Mouse (Mus musculus) hindbrain, postnatal 0 days (tissue): ENCODE data around the gene Gm9945. TPM values are rescaled to one million over a fixed set of nuclear protein-coding genes. Genes with fewer than 3 reads are reported as not detected.

Experiments used
- ATAC-seq: fragments of 200-750 bp; cut with Nextera tagmentation; 2 replicates; pipeline ENCODE4 v1.8.0; 2017; ENCODE audit warnings: mild to moderate bottlenecking, moderate TSS enrichment, moderate library complexity
- DNase-seq: peaks from one replicate; pipeline ENCODE4 v3.0.0-alpha.2; 2015; ENCODE audit warnings: low spot score
- H3K27ac ChIP-seq: fragments of 300-500 bp; sonication (generic); 2 replicates; pipeline ENCODE4 v1.5.1; 2014; ENCODE audit warnings: mild to moderate bottlenecking
- H3K27me3 ChIP-seq: fragments of 300-500 bp; sonication (generic); 2 replicates; pipeline ENCODE4 v1.6.1; 2014; ENCODE audit warnings: low read length, mixed read lengths; ENCODE audit not compliant: insufficient read depth
- H3K36me3 ChIP-seq: fragments of 300-500 bp; sonication (generic); 2 replicates; pipeline ENCODE4 v1.6.1; 2014; ENCODE audit warnings: low read length, mixed read lengths; ENCODE audit not compliant: insufficient read depth
- H3K4me1 ChIP-seq: fragments of 300-500 bp; sonication (generic); 2 replicates; pipeline ENCODE4 v1.6.1; 2014; ENCODE audit warnings: antibody characterized with exemption, low read length, mixed read lengths; ENCODE audit not compliant: insufficient read depth
- H3K4me2 ChIP-seq: fragments of 300-500 bp; sonication (generic); 2 replicates; pipeline ENCODE4 v1.6.1; 2014; ENCODE audit warnings: low read depth, mild to moderate bottlenecking, low read length, moderate library complexity, mixed read lengths
- H3K4me3 ChIP-seq: fragments of 300-500 bp; sonication (generic); 2 replicates; pipeline ENCODE4 v1.5.1; 2014; ENCODE audit warnings: low read length
- H3K9ac ChIP-seq: fragments of 300-500 bp; sonication (generic); replicated peaks from 2 replicates; pipeline ENCODE4 v1.6.1; 2014; ENCODE audit warnings: mild to moderate bottlenecking, low read length, moderate library complexity, mixed read lengths
- H3K9me3 ChIP-seq: fragments of 300-500 bp; sonication (generic); 2 replicates; pipeline ENCODE4 v1.6.1; 2016; ENCODE audit warnings: low read length, mixed read lengths
- CTCF ChIP-seq: IDR thresholded peaks from 2 replicates; pipeline ENCODE4 v1.5.1; 2016; ENCODE audit warnings: antibody characterized with exemption, control low read depth, low read depth
- WGBS: fragments of 180-500 bp; shearing (Covaris S2); extraction: QIAGEN DNeasy Blood & Tissue Kit; methylation state at CpG from one replicate; pipeline ENCODE4 v1.1.7; 2014; 5-methylcytosine and 5-hydroxymethylcytosine counted together
- polyA plus RNA-seq: library from polyadenylated mRNA; unstranded; fragments of >200 nt; fragmentation: Nextera tagmentation; extraction: Ambion mirVana; gene quantifications from 2 replicates; pipeline ENCODE4 v1.2.1, GENCODE M21; 2015
- total RNA-seq: library from RNA; depleted of rRNA; stranded (reverse); fragments of >200 nt; gene quantifications from 2 replicates; pipeline ENCODE4 v1.2.3, GENCODE M21; 2014

The Gm9945 gene
- total and polyA plus RNA-seq, 2 experiments from 2014 or later = 0.53 TPM; not detected in 1

GRCm38 (mm10) chr11:53469968-53470695 lies 9.8 kb upstream of the Gm9945 start, which contains the start of gene Gm9837:
Gene Gm9837 (minus strand): TSS chr11:53470479.
- DNase-seq (peak; percentile 95), ATAC-seq (peak; percentile 85)
- peak within 1 kb of the TSS; percentile 28 for H3K4me3 ChIP-seq
- peaks cover 6% of the 10 kb centered on the region; the same call in 1 of the 2 replicates for H3K27me3 ChIP-seq
- H3K4me1 ChIP-seq = peaks cover 8% of the 10 kb centered on the region
- H3K36me3 ChIP-seq = no peaks in the 10 kb centered on the region
- peak within 1 kb of the TSS; percentile 76 for H3K27ac ChIP-seq
- H3K4me2 ChIP-seq = peak within 1 kb of the TSS; percentile 60
- 2% methylated on average over 29 of the region's 29 CpGs for WGBS
- H3K9me3 ChIP-seq = no peaks in the 10 kb centered on the region
- TF ChIP-seq CTCF = peak; percentile 92
- peak within 1 kb of the TSS; percentile 33 for H3K9ac ChIP-seq

GRCm38 (mm10) chr11:53472709-53473108 lies 7.3 kb upstream of the Gm9945 start:
- WGBS = 79% methylated on average over 3 of the region's 3 CpGs
- TF ChIP-seq CTCF = peak; percentile 41
- Histone ChIP-seq H3K9me3 (no peaks in the 10 kb centered on the region), H3K4me3 (no peak overlapping the region), H3K4me1 (peaks cover 8% of the 10 kb centered on the region), H3K27ac (no peak overlapping the region), H3K36me3 (no peaks in the 10 kb centered on the region), H3K4me2 (no peak overlapping the region), H3K27me3 (0 out of 2 replicates have a peak, but pooled peaks cover 4% of the 10 kb centered on the region), H3K9ac (no peak overlapping the region)
- no peak for DNase-seq
- no peak for ATAC-seq

- no peak overlapping the region for H3K27ac ChIP-seq
- 12% methylated on average over 8 of the region's 8 CpGs for WGBS
- H3K4me2 ChIP-seq = peak overlapping the region; percentile 21
- no peak overlapping the region for H3K9ac ChIP-seq
- peaks cover 3% of the 10 kb centered on the region for H3K4me1 ChIP-seq
- DNase-seq (peak; percentile 25), ATAC-seq (no peak)
- H3K27me3 ChIP-seq = peaks cover 21% of the 10 kb centered on the region
- TF ChIP-seq CTCF = no peak
- no peaks in the 10 kb centered on the region for H3K36me3 ChIP-seq
- H3K9me3 ChIP-seq = no peaks in the 10 kb centered on the region
- H3K4me3 ChIP-seq = no peak overlapping the region
These were observed 4.3 kb upstream of the Gm9945 start for GRCm38 (mm10) chr11:53475620-53476019.

- Histone ChIP-seq H3K27me3 (peaks cover 29% of the 10 kb centered on the region), H3K4me2 (no peak overlapping the region), H3K4me3 (no peak overlapping the region), H3K27ac (no peak overlapping the region), H3K4me1 (no peaks in the 10 kb centered on the region), H3K9me3 (no peaks in the 10 kb centered on the region), H3K9ac (no peak overlapping the region), H3K36me3 (no peaks in the 10 kb centered on the region)
- 59% methylated on average over 7 of the region's 7 CpGs for WGBS
- TF ChIP-seq CTCF = no peak
- DNase-seq (no peak), ATAC-seq (no peak)
These were observed 2.1 kb upstream of the Gm9945 start for GRCm38 (mm10) chr11:53477833-53478232.

- H3K36me3 ChIP-seq = no peaks in the 10 kb centered on the region
- WGBS = 5% methylated on average over 76 of the region's 79 CpGs
- peak; percentile 47 for DNase-seq
These were observed 1.4 kb upstream of the Gm9945 start for GRCm38 (mm10) chr11:53478383-53479170.

GRCm38 (mm10) chr11:53479171-53479782 lies 689 bp upstream of the Gm9945 start:
- DNase-seq (no peak), ATAC-seq (peak; percentile 55)
- H3K27ac ChIP-seq = peak overlapping the region; percentile 45; the same call in 1 of the 2 replicates

More at GRCm38 (mm10) chr11:53478383-53479170, 1.4 kb upstream of the Gm9945 start:
- Histone ChIP-seq H3K9me3 (no peaks in the 10 kb centered on the region), H3K4me3 (peak overlapping the region; percentile 58), H3K4me1 (no peaks in the 10 kb centered on the region), H3K27ac (no peak overlapping the region), H3K27me3 (peaks cover 29% of the 10 kb centered on the region), H3K4me2 (peak overlapping the region; percentile 70), H3K9ac (peak overlapping the region; percentile 40)
- peak; percentile 28 for ATAC-seq
- TF ChIP-seq CTCF = no peak

More at GRCm38 (mm10) chr11:53479171-53479782, 689 bp upstream of the Gm9945 start:
- peak overlapping the region; percentile 58 for H3K4me3 ChIP-seq
- H3K36me3 ChIP-seq = no peaks in the 10 kb centered on the region
- H3K27me3 ChIP-seq = peaks cover 29% of the 10 kb centered on the region
- TF ChIP-seq CTCF = no peak
- peak overlapping the region; percentile 70 for H3K4me2 ChIP-seq
- no peaks in the 10 kb centered on the region for H3K4me1 ChIP-seq
- 1% methylated on average over 54 of the region's 62 CpGs for WGBS
- peak overlapping the region; percentile 40 for H3K9ac ChIP-seq
- no peaks in the 10 kb centered on the region for H3K9me3 ChIP-seq
